Mouse (Mus musculus): Measurements from ENCODE around the gene Morc3. TPM values are rescaled to one million over a fixed set of nuclear protein-coding genes. Genes with fewer than 3 reads are reported as not detected.
A peak's percentile ranks its signal among the peaks of the same experiment; 100 is the strongest.

Gene Morc3
- polyA plus RNA-seq, 1 experiment from 2014 or later = 27.0 TPM

- no peak for TF ChIP-seq CTCF (IDR thresholded peaks at IDR 0.05; ENCODE audit: low read depth)
- ATAC-seq (replicated peaks; ENCODE audit: low FRiP score, low read depth) (no peak), DNase-seq (ENCODE audit: low spot score) (peak; percentile 88)
- Histone ChIP-seq H3K27ac (peak overlapping the region; percentile 60), H3K4me3 (replicated peaks; ENCODE audit: low read depth, low read length) (no peak overlapping the region), H3K4me1 (replicated peaks; ENCODE audit: insufficient read depth, low read length) (peaks cover 21% of the 10 kb centered on the region), H3K36me3 (ENCODE audit: insufficient read depth, low read length) (no peaks in the 10 kb centered on the region), H3K27me3 (ENCODE audit: insufficient read depth, low read length) (no peaks in the 10 kb centered on the region), H3K4me2 (ENCODE audit: low read length) (0 out of 2 replicates have a peak overlapping the region, but pooled peaks have one; percentile 18), H3K9ac (ENCODE audit: low read depth, low read length) (no peak overlapping the region), H3K9me3 (replicated peaks; ENCODE audit: low read length) (no peaks in the 10 kb centered on the region)
- WGBS = 9% methylated on average over 5 of the region's 5 CpGs
Observed at GRCm38 (mm10) chr16:93830916-93831315, 1.0 kb upstream of the Morc3 start.

- DNase-seq (ENCODE audit: low spot score) (peak; percentile 65), ATAC-seq (replicated peaks; ENCODE audit: low FRiP score, low read depth) (peak; percentile 54)
- no peaks in the 10 kb centered on the region for H3K36me3 ChIP-seq (ENCODE audit: insufficient read depth, low read length)
- no peaks in the 10 kb centered on the region for H3K9me3 ChIP-seq (replicated peaks; ENCODE audit: low read length)
- H3K4me1 ChIP-seq (replicated peaks; ENCODE audit: insufficient read depth, low read length) = peaks cover 21% of the 10 kb centered on the region
- peak overlapping the region; percentile 86 for H3K9ac ChIP-seq (ENCODE audit: low read depth, low read length)
- H3K27me3 ChIP-seq (ENCODE audit: insufficient read depth, low read length) = no peaks in the 10 kb centered on the region
- peak overlapping the region; percentile 96 for H3K27ac ChIP-seq
- peak overlapping the region; percentile 76 for H3K4me3 ChIP-seq (replicated peaks; ENCODE audit: low read depth, low read length)
- peak overlapping the region; percentile 88 for H3K4me2 ChIP-seq (ENCODE audit: low read length)
- under 1% methylated on average over 59 of the region's 69 CpGs for WGBS
- no peak for TF ChIP-seq CTCF (IDR thresholded peaks at IDR 0.05; ENCODE audit: low read depth)
Observed at GRCm38 (mm10) chr16:93832451-93833276, 743 bp downstream of the Morc3 start.

- no peaks in the 10 kb centered on the region for H3K9me3 ChIP-seq (replicated peaks; ENCODE audit: low read length)
- TF ChIP-seq CTCF (IDR thresholded peaks at IDR 0.05; ENCODE audit: low read depth) = no peak
- ATAC-seq (replicated peaks; ENCODE audit: low FRiP score, low read depth) (no peak), DNase-seq (ENCODE audit: low spot score) (no peak)
- H3K4me2 ChIP-seq (ENCODE audit: low read length) = peak overlapping the region; percentile 88
- H3K27me3 ChIP-seq (ENCODE audit: insufficient read depth, low read length) = no peaks in the 10 kb centered on the region
- H3K4me3 ChIP-seq (replicated peaks; ENCODE audit: low read depth, low read length) = peak overlapping the region; percentile 76; the same call in 1 of the 2 replicates
- H3K4me1 ChIP-seq (replicated peaks; ENCODE audit: insufficient read depth, low read length) = peaks cover 21% of the 10 kb centered on the region
- H3K36me3 ChIP-seq (ENCODE audit: insufficient read depth, low read length) = no peaks in the 10 kb centered on the region
- no peak overlapping the region for H3K27ac ChIP-seq
- 94% methylated on average over 6 of the region's 6 CpGs for WGBS
- no peak overlapping the region for H3K9ac ChIP-seq (ENCODE audit: low read depth, low read length)
Observed at GRCm38 (mm10) chr16:93833551-93833950, 1.6 kb downstream of the Morc3 start.

GRCm38 (mm10) chr16:93834076-93834475 lies 2.2 kb downstream of the Morc3 start:
- Histone ChIP-seq H3K27ac (no peak overlapping the region), H3K4me1 (replicated peaks; ENCODE audit: insufficient read depth, low read length) (peaks cover 21% of the 10 kb centered on the region), H3K36me3 (ENCODE audit: insufficient read depth, low read length) (no peaks in the 10 kb centered on the region), H3K4me2 (ENCODE audit: low read length) (no peak overlapping the region), H3K4me3 (replicated peaks; ENCODE audit: low read depth, low read length) (no peak overlapping the region), H3K9ac (ENCODE audit: low read depth, low read length) (no peak overlapping the region), H3K9me3 (replicated peaks; ENCODE audit: low read length) (no peaks in the 10 kb centered on the region), H3K27me3 (ENCODE audit: insufficient read depth, low read length) (no peaks in the 10 kb centered on the region)
- 86% methylated on average over 2 of the region's 2 CpGs for WGBS
- ATAC-seq (replicated peaks; ENCODE audit: low FRiP score, low read depth) = no peak
- no peak for DNase-seq (ENCODE audit: low spot score)
- no peak for TF ChIP-seq CTCF (IDR thresholded peaks at IDR 0.05; ENCODE audit: low read depth)

GRCm38 (mm10) chr16:93839049-93839448 lies 7.1 kb downstream of the Morc3 start:
- no peak for TF ChIP-seq CTCF (IDR thresholded peaks at IDR 0.05; ENCODE audit: low read depth)
- Histone ChIP-seq H3K9ac (ENCODE audit: low read depth, low read length) (no peak overlapping the region), H3K4me3 (replicated peaks; ENCODE audit: low read depth, low read length) (no peak overlapping the region), H3K4me2 (ENCODE audit: low read length) (no peak overlapping the region), H3K4me1 (replicated peaks; ENCODE audit: insufficient read depth, low read length) (no peaks in the 10 kb centered on the region), H3K27ac (no peak overlapping the region), H3K27me3 (ENCODE audit: insufficient read depth, low read length) (no peaks in the 10 kb centered on the region), H3K9me3 (replicated peaks; ENCODE audit: low read length) (no peaks in the 10 kb centered on the region), H3K36me3 (ENCODE audit: insufficient read depth, low read length) (no peaks in the 10 kb centered on the region)
- DNase-seq (ENCODE audit: low spot score) = no peak
- ATAC-seq (replicated peaks; ENCODE audit: low FRiP score, low read depth) = no peak
- WGBS = 89% methylated on average over 1 of the region's 1 CpGs

- Histone ChIP-seq H3K4me3 (replicated peaks; ENCODE audit: low read depth, low read length) (no peak overlapping the region), H3K4me2 (ENCODE audit: low read length) (no peak overlapping the region), H3K4me1 (replicated peaks; ENCODE audit: insufficient read depth, low read length) (no peaks in the 10 kb centered on the region), H3K36me3 (ENCODE audit: insufficient read depth, low read length) (peaks cover 53% of the 10 kb centered on the region), H3K9me3 (replicated peaks; ENCODE audit: low read length) (no peaks in the 10 kb centered on the region), H3K27ac (no peak overlapping the region), H3K9ac (ENCODE audit: low read depth, low read length) (no peak overlapping the region), H3K27me3 (ENCODE audit: insufficient read depth, low read length) (no peaks in the 10 kb centered on the region)
- ATAC-seq (replicated peaks; ENCODE audit: low FRiP score, low read depth) (no peak), DNase-seq (ENCODE audit: low spot score) (no peak)
- no peak for TF ChIP-seq CTCF (IDR thresholded peaks at IDR 0.05; ENCODE audit: low read depth)
- WGBS = 99% methylated on average over 3 of the region's 3 CpGs
Observed at GRCm38 (mm10) chr16:93850527-93850926, 18.6 kb downstream of the Morc3 start.
